Mouse (Mus musculus) lung, postnatal 4 days (tissue): ENCODE measurements around the gene Mx1.

ENCODE experiments used
- DNase-seq, 2 experiments: peaks; one replicate each; pipeline ENCODE4 v3.0.0; 2021

Mx1 gene

GRCm38 (mm10) chr16:97462481-97463181 lies at the start of gene Mx1:
Gene Mx1, minus strand, starts transcription at chr16:97462907.
- DNase-seq, result peak in 1 of 2 experiments; percentile 14

DNA sequence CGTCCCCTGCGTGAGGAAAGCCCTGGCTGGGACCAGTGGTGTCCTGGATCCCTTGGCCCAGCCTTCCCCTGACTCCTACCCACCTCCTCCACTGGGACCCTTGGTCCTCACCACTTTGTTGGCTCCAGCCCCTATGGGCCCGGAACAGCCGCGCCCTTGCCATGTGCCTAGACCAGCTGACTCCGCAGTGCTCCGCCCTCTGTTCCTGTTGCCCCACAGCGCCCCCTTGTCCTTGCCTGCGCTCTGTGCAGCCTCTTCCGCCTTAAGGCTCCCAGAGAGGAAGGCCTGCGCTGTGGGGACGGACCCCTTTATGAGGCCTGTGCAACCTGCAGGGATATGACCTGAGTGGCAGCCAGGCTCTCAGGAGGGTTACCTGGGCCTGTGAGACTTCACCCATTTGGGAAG lies 49.6 kb upstream of the Mx1 start:
- DNase-seq, result no peak

DNA sequence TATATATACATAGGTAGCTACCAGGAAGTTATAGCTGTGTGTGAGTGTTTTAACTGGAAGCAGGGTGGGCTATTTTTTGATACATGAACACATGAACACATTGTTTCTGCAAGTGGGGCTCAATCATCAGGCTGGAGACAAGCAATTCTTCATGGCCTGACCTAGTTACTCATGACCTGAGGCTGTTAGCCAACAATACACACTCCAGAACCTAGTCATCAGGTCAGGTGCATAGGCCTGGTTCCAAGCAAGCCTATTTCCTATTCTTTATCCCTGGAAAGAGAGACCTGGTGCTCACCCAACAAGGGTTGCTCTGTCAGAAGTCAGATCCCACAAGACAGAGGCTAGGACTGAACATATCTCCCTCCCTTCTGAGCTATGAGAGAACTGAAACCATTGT lies 48.8 kb upstream of the Mx1 start:
- DNase-seq, result no peak

DNA sequence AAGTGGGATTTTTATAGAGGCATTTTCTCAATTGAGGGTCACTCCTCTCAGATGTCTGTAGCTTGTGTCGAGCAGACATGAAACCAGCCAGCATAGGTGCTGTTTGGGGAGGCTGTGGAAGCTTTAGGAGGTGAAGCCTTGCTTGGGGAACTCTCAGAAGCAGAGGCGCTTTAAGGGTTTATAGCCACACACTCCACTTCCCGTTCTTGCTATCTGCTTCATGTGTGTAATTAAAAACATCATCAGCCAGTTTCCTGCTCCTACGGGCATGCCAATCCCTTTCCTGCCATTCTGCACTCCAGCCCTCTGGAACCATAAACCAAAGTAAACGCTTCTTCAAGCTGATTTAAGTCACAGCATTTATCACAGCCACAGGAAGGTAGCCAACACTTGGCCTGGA lies 48.1 kb upstream of the Mx1 start:
- peak in 1 of 2 experiments; percentile 29 for DNase-seq

GRCm38 (mm10) chr16:97507783-97508182 lies 45.1 kb upstream of the Mx1 start:
- DNase-seq, result no peak

DNA sequence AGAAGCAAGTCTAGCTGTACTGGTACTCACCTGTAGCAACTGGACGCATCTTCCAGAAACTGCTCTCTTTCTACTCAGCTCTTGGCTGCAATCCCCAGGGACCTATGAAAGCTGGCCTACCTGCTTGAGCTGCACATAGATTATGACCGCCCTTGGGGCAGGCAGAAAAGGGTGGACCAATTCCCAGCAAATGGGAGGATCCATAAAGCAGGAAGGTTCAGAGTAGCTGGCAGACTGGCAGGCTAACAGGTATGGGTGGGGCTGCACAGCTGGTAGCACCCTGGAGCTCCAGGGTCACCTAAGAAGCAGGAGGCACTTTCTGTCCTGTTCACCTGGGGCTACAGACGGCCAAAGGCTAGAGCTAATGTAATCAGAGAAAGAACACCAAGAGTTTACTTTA lies 42.1 kb upstream of the Mx1 start:
- no peak for DNase-seq

DNA sequence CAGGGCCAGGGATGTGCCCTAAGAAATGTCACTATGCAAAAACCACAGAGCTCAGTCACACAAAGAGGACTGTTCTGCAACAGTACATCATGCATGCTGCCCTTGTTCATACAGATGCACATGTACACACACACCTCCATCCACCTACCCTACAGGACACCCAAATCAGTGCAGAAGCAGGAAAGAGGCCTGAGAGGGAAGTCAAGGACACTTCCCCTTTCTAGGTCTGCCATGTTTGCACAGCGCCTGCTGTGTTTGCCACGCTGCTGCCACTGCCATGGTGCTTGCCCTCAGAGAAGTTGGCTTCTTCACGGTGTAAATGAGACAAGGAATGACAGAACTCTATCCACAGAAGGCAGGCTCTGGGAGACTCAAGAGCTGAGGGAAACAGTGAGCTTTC lies 41.1 kb upstream of the Mx1 start:
- DNase-seq, result no peak

GRCm38 (mm10) chr16:97500901-97501300 lies 38.2 kb upstream of the Mx1 start:
- no peak for DNase-seq

DNA sequence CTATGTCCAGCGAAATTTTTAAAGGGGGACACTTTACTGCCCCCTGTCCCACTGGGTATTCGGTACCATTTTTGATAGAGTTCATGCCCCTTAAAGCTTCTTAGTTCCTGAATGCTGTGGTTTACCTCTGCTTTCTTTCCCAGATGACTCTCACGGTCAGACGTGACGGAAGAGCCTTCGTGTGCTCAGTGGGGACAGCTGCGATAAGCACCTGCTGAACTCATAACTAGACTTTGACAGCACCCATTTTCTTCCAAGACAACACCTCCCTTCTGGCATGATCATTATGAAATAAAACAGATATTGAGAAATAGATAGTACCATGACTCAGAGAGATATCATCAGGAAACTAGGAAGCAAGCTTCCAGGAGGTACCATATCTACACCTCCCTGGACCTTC lies 36.7 kb upstream of the Mx1 start:
- DNase-seq, result no peak

DNA sequence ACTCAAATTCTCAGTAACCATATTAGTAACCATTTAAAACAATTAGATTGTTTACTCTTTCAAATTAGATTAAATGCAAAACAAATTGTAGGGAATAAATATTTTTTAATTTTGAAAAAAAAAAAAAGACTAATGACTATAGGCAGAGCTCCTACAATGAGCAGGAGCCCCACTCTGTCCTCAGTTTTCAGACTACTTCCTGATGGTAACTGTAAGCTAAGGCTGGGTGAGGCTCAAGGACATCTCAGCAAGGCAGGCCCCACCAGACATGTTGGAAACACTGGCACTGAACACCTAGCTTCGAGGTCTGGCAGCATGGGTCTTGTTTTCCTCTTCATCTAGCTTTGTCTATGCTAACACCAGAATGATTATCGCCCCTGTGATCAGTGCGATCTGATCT lies 35.4 kb upstream of the Mx1 start:
- DNase-seq, result no peak

- DNase-seq, result no peak
These were observed 35.0 kb upstream of the Mx1 start for GRCm38 (mm10) chr16:97497682-97498081.

GRCm38 (mm10) chr16:97496026-97496425 lies 33.3 kb upstream of the Mx1 start:
- DNase-seq, result no peak

DNA sequence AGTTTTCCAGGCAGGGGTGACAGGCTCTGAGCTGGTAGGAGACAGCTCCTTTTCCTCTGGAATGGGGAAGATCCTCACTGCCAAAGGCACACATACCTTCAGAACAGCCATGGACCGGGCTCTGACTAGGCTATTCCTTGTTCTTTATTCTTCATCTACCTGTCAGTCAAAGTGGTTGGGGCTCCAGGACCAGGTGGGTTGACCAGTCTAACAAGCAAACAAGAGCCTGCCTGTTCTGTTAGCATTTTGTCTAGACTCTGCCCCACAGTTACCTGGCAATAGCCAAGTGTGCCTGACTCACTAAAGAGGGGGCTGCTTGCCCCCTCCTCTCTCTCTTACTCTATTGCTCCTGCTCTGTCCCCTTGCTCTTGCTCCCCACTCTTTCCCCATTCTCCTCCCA lies 29.7 kb upstream of the Mx1 start:
- no peak for DNase-seq

GRCm38 (mm10) chr16:97478655-97479054 lies 15.9 kb upstream of the Mx1 start:
- DNase-seq, result no peak

DNA sequence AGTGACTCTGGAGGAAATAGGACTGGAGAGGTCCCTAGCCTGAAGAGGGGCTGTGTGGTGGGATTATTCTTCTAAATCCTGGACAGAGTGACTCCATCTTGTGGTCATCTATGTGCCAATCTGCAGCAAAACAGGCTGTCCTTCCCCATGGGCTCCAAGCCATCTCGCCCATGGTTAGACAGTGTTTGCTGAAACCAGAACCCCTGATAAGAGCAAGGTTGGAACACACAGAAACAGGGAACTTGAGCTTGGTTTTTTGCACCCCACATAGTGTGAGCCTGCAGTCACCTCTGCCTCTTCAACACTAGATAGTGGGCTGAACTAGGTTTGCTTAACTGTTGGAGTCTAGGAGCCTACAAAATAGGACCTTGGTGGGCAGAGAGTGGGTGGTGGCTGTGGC lies 13.8 kb upstream of the Mx1 start:
- DNase-seq, result no peak

GRCm38 (mm10) chr16:97475581-97475980 lies 12.9 kb upstream of the Mx1 start:
- no peak for DNase-seq

GRCm38 (mm10) chr16:97474671-97475070 lies 12.0 kb upstream of the Mx1 start:
- DNase-seq, result no peak

DNA sequence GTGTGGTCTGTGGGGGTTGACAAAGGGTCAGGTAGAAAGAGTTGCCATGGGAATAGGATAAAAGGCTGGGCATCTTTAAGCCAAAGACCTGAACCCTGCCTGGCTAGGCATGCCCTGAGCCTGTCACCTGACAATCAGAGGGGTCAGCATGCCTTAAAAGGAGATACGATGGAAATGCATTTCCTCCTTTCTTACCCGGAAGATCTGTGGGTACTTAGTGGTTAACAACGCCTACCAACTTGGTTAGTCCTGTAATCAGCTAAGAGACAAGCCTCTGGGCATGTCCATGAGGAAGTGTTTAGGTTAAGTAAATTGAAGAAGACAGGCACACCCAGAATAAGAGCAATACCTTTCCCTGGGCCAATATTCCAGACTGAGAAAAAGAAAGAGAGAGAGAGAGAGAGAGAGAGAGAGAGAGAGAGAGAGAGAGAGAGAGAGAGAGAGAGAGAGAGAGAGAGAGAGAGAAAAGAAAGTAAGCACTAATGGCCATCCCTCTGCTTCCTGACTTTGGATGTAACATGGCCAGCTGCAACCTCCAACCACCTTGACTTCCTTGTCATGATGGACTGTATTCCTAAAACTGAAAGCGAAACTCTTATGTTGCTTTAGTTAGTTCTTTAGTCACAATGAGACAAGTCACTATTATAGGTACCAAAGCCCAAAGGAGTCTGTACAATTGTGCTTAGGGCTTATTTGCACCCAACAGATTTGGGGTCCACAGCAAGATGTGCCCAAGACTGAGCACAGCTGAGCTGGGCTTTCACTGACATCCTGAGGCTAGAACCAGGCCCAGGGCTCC lies 5.5 kb upstream of the Mx1 start:
- no peak for DNase-seq

DNA sequence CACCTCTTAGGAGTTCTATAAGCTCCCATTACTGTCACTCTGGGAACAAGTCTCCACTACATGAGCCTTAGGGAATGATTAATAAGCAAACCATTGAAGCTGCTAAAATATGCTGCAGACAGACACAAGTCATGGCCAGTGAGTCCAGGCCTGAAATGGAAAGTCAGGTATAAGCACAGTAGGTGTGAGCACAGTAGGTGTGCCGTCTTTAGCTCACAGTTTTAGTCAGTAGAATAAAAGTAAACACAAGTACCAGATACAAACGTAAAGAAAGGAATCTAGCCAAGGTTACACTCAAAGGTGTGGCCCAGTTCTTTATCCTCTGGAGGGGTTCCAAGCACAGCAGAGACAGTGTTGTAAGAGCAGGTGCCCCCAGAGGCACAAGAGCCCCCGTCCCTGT lies 4.8 kb upstream of the Mx1 start:
- DNase-seq, result no peak

- peak in 1 of 2 experiments; percentile 29 for DNase-seq
These were observed 3.7 kb upstream of the Mx1 start for GRCm38 (mm10) chr16:97466182-97466957.

DNA sequence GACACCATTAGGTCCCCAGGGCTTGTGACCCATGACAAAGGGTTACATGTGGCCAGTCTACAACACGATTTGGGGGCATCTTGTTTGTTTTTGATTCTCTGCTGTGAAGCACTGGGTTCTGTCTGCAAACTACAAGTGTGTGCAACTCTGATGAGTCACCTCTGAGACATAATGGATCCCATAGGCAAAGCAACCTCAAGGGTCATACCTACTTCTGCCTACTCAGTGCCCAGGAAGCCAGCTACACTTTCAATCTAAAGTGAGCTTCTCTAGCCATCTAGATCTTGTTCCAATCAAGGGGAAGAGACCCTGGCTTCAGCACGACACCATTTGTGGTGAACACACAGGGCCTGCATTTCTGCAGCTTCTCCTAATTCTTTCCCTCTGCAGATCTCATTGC lies 1.4 kb downstream of the Mx1 start:
- DNase-seq, result no peak

DNA sequence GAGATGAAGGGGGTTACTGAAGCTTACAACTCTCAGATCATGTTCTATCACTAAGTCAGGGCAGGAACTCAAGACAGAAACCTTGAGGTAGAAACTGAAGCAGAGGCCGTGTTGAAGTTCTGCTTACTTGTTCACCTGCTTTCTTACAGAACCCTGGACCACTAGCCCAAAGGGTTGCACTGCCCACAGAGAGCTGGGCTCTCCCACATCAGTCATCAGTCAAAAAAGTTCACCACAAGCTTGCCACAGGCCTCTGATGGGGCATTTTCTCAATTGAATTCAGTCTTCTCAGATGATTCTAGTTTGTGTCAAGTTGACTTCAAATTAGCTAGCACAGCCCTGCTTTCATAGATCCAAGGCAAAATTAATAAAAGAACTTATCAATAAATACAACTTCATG lies 2.9 kb downstream of the Mx1 start:
- DNase-seq, result no peak

DNA sequence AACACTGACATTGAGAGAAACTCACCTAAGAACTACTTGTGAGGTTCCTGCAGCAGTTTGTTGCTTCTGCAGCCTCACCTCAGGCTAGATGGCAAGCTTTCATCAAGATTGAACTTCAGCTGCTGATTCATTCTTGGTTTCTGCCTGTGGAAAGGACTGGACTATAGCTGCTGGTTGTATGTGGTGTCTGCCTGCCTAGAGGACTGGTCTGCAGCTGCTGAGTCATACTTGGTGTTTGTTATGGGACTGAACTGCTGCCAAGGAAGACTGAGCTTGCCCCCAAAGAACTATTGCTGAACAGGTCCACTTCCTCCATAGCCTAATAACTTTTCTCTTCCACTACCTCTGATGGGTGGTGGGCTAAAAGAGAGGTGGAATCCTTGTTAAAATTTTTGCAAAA lies 15.3 kb downstream of the Mx1 start:
- no peak for DNase-seq
